In the genomic region with DNA sequence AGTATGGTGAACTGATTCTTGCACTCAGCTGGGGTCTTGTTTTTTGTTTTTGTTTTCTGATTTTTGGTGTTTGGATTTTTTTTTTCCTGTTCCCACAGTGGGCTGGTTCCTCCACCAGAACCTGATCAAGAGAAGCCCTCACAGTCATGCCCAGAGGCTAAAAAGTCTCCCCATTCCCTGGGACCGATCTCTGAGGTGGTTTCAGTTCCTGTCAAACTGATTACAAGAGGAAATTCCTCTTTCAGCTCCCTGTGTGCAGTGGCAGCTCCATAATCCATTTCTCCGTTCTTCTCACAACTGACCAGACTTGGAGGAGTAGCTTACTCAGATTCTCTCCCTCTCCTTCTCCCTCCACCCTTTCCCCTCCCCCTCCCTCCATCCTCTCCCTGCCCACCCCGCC, we compare ENCODE assay signal across 25 mouse cellular contexts. TPM values are rescaled to one million over a fixed set of nuclear protein-coding genes. Genes with fewer than 3 reads are reported as not detected.
"Had no signal": no experiment of that assay in that cellular context is flagged by ENCODE, and none has a peak within 500 bp of the region (broad histone marks: within the 10 kb centered on the region; RNA-seq: fewer than 3 reads in every experiment).

No protein-coding gene starts in this region.

- H3K36me3 ChIP-seq: liver, embryonic 15.5 days; lung, embryonic 15.5 days; midbrain, embryonic 10.5 days; midbrain, embryonic 12.5 days; neural tube, embryonic 13.5 days; neural tube, embryonic 15.5 days; stomach, embryonic 15.5 days had no signal

- H3K9me3 ChIP-seq: liver, embryonic 15.5 days; lung, embryonic 15.5 days; midbrain, embryonic 10.5 days; midbrain, embryonic 12.5 days; neural tube, embryonic 13.5 days; neural tube, embryonic 15.5 days; stomach, embryonic 15.5 days had no signal

- H3K9ac ChIP-seq: liver, embryonic 15.5 days; liver, postnatal 0 days; lung, embryonic 15.5 days; midbrain, embryonic 12.5 days; neural tube, embryonic 13.5 days; neural tube, embryonic 15.5 days; stomach, embryonic 15.5 days had no signal

- DNase-seq: liver, postnatal 0 days; lung, adult 2 months; lung, postnatal 10 days; midbrain, embryonic 14.5 days; retina, postnatal 1 day; right cerebral cortex, adult 18-20 months; right cerebral cortex, postnatal 25 days; right cerebral cortex, postnatal 4 days; spleen, adult 18-20 months; thymus, adult 2 months; thymus, postnatal 25 days; thymus, postnatal 4 days had no signal

- H3K4me2 ChIP-seq: liver, embryonic 15.5 days; lung, embryonic 15.5 days; midbrain, embryonic 12.5 days; neural tube, embryonic 13.5 days; neural tube, embryonic 15.5 days; stomach, embryonic 15.5 days had no signal

- H3K27ac ChIP-seq: liver, embryonic 15.5 days; lung, embryonic 15.5 days; midbrain, embryonic 10.5 days; midbrain, embryonic 12.5 days; neural tube, embryonic 13.5 days; neural tube, embryonic 15.5 days; stomach, embryonic 15.5 days; stomach, postnatal 0 days had no signal

- H3K4me3 ChIP-seq: liver, embryonic 15.5 days; lung, embryonic 15.5 days; midbrain, embryonic 10.5 days; midbrain, embryonic 12.5 days; myocyte; neural tube, embryonic 13.5 days; neural tube, embryonic 15.5 days; stomach, embryonic 15.5 days had no signal

- H3K4me1 ChIP-seq: liver, embryonic 15.5 days; lung, embryonic 15.5 days; midbrain, embryonic 12.5 days; neural tube, embryonic 13.5 days; neural tube, embryonic 15.5 days; stomach, embryonic 15.5 days had no signal

- ATAC-seq: liver, postnatal 0 days; midbrain, embryonic 16.5 days had no signal

- H3K27me3 ChIP-seq: lung, embryonic 15.5 days; midbrain, embryonic 12.5 days; neural tube, embryonic 13.5 days; neural tube, embryonic 15.5 days; stomach, embryonic 15.5 days had no signal

RNA-seq across cellular contexts. Expression of gene Gpr162, which starts 10.6 kb away (rescaled TPM):
- total RNA-seq: megakaryocyte-erythroid progenitor cell, adult 5-6 weeks had no signal

RNA-seq across cellular contexts. Expression of gene Cd4, which starts 13.7 kb away (rescaled TPM):
- total RNA-seq: megakaryocyte-erythroid progenitor cell, adult 5-6 weeks had no signal
- polyA plus RNA-seq: midbrain, embryonic 10.5 days; midbrain, embryonic 12.5 days; myocyte; neural tube, embryonic 11.5 days; neural tube, embryonic 13.5 days had no signal

RNA-seq across cellular contexts. Expression of gene Gnb3, which starts 34.3 kb away (rescaled TPM):
- total RNA-seq: megakaryocyte-erythroid progenitor cell, adult 5-6 weeks had no signal
- polyA plus RNA-seq: testis, adult 2 months had no signal
